Mouse (Mus musculus): ENCODE data around the gene Themis3.

Gene Themis3

GRCm38 (mm10) chr17:66594435-66594834 is at the start of gene Themis3:
Gene Themis3, minus strand, starts transcription at chr17:66594621.
- no peak for DNase-seq

DNA sequence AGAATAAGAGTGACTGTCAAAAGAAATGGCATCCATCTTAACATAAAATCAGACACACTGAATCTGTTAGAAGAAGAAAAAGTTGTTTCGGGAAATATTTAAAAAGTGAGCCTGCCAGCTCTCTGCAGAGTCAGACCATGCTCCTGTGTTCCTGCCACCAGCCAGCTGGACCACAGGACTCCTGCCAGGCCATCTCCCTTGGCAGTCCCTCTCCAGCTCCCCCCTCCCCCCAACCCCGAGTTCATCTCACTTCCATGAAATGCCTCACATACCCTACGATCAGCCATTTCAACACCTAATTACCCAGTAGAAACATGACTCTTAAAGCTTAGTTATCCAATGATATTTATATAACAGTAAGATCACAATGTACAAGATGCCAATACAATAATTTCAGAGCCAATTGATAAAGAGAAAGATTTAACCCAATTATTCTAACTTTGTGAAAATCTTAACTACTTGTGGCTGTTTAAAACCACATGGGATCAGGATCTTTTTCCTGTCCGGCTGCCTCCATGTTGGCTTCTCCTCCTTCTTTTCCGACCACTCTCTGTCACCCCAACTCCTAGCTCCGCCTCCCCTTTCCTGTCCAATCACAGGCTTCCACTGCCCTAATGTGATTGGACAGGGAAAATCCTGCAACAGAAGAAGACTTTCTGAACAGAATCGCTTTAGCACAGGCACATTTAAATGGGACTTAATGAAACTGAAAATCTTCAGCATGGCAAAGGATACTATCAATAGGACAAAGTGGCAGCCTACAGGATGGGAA is 43.7 kb upstream of the Themis3 start:
- DNase-seq = no peak

- DNase-seq = no peak
Observed at GRCm38 (mm10) chr17:66619996-66620656, 25.7 kb upstream of the Themis3 start.

DNA sequence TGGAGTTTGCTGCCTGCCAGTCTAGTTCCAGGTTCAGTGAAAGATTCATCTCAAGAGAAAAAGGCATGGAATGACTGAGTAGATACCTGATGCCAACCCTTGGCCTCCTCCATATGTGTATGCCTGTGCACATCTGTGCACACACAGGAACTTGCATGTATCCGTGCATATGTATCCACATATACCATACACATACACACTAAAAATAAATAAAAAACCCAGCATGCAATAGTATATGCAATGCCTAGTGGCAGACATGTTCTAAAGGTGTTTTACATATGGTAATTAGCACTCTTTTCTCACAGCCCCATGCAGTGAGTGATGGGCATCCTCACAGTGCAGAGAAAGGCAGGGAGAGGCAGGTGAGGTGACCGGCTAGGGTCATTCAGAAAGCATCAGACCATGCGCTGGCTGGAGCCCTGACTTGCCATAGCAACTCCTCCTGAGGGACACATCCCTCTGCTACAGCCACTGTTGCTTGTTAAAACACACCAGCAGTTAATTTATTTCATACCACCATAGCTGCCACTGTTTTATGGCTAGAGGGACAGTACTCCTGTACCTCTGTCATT is 24.9 kb upstream of the Themis3 start:
- DNase-seq = no peak

- no peak for DNase-seq
Observed at GRCm38 (mm10) chr17:66610032-66610431, 15.6 kb upstream of the Themis3 start.

GRCm38 (mm10) chr17:66604931-66605330 is 10.5 kb upstream of the Themis3 start:
- no peak for DNase-seq

- no peak for DNase-seq
Observed at GRCm38 (mm10) chr17:66601171-66601570, 6.8 kb upstream of the Themis3 start.

DNA sequence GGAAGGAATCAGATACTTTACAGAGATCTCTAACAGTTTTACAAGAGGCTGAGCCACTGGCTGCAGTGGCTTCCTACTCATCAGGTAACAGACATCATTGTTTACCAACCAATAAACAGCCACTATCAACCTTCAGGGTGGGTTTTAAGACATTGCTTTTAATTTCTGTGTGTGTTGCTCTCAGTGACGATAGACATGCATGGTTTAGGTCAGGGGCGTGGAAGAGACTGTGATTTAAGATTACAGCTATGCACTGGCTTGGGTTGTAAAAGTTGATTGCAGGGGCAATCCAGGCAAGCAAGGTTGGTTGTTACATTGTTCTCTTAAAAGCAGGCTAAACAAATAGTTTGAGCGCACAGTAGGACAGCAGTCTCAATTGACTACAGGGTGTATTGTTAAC is 1.4 kb upstream of the Themis3 start:
- DNase-seq = no peak

GRCm38 (mm10) chr17:66595256-66595655 is 835 bp upstream of the Themis3 start:
- no peak for DNase-seq

- no peak for DNase-seq
Observed at GRCm38 (mm10) chr17:66590353-66591075, 3.9 kb downstream of the Themis3 start.

GRCm38 (mm10) chr17:66589864-66590263 is 4.6 kb downstream of the Themis3 start:
- DNase-seq = no peak

GRCm38 (mm10) chr17:66586741-66587140 is 7.7 kb downstream of the Themis3 start:
- DNase-seq = no peak

DNA sequence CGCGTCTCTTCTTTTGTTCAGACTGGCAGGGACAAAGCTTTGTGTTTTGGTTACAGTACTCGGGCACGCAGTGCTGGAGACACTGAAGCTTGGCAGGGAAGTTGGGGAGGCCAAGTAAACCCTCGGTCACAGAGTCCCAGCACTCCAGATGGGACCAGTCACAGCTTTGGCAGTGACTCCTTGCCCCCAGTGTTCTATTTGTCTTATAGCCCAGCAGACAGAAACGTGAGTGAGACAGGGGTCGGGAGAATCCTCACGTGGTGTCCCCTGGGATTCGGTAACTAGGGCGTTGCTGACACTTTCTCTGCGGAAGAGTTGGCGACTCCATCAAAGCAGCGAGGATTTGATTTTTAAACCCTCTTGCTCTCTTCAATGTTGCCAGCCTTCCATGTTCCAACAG is 8.3 kb downstream of the Themis3 start:
- no peak for DNase-seq

DNA sequence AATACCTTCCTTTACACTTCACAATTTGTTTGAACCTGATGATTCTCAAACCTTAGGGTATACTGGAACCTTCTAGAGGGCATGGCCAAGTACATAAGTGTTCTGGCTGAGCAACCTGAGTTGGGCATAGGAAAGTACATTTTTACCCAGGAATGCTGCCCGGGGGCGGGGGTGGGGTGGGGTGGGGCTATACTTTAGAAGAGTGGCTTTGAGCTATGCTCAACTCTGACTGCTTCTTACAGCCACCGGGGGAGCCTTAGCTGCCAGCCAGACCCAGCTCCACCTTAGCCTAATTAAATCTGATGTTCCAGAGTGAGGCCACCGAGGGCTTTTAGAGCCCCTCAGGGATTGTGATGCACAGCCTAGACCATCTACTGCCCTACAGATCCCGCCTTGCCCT is 13.4 kb downstream of the Themis3 start:
- no peak for DNase-seq

GRCm38 (mm10) chr17:66578007-66578406 is 16.4 kb downstream of the Themis3 start:
- peak; percentile 16 for DNase-seq

DNA sequence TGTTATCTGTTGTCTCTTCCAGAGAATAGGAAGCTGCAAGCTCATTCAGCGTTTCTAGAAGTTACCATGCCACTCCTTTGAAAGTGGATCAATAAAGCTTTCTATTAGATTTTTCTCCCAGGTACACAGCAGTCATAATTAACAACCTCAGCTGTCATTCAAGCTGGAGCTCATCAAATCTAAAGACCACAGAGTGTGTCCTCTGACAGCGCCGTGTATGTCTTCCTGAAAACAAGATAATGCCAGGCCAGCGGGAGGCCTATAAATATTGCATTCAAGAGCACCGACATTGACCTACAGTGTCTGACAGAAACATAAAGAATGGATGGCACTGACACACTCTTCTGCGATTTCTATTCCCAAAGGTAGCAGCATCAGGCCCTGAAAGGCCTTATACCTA is 16.9 kb downstream of the Themis3 start:
- DNase-seq = no peak

- DNase-seq = no peak
Observed at GRCm38 (mm10) chr17:66572677-66573060, 21.8 kb downstream of the Themis3 start.

GRCm38 (mm10) chr17:66571860-66572676 is 22.4 kb downstream of the Themis3 start:
- DNase-seq = no peak

DNA sequence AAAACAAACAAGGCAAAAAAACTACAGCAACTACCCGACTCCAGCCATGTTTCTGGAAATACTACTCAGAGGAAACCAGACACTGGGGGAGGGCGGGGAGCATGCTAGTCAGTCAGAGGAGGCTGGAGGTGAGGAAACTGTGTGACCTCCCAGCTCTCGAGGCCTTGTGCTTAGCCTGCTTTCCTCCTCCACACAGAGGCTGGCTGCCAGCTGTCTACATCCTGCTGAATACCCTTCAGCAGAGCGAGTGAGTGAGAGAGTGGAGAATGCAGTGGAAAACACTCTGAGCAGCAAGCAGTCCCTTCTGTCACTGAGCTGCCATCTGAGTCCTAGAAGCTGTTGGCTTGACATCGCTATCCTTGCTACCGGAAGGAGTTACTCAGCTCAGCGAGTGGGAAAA is 30.2 kb downstream of the Themis3 start:
- no peak for DNase-seq

- no peak for DNase-seq
Observed at GRCm38 (mm10) chr17:66563551-66563950, 30.9 kb downstream of the Themis3 start.

DNA sequence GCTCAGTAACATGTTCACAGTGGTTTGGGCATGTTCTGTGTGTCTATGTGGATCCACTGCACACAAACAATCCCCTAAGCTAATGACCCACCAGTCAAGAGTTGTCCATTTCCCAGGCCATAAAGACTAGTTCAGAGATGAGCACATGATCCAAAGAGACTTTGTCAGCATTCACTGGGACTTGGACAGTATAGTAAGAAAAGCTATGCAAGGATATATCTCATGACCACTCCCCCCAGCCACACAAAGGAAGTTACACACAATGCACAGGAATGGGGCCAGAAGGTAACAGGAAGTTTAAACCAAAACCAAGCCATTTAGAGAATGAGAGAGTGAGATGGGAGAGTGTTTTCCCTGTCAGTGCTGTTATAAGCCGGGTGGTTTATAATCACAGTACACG is 33.0 kb downstream of the Themis3 start:
- no peak for DNase-seq

Data from kidney, adult 11 months (tissue).